Mouse (Mus musculus) spleen, adult 2 months (tissue): Measurements from ENCODE around the gene Ubac2.

ENCODE experiments used
- CTCF ChIP-seq: fragments of 200-500 bp; IDR thresholded peaks from 2 replicates; pipeline ENCODE4 v1.5.1; 2011; ENCODE audit warnings: mild to moderate bottlenecking, inconsistent platforms; ENCODE audit not compliant: insufficient read depth, insufficient read length, insufficient replicate concordance; ENCODE audit errors: extremely low read depth
- POLR2A ChIP-seq: fragments of 200-500 bp; IDR thresholded peaks from 2 replicates; pipeline ENCODE4 v1.6.1; 2011; ENCODE audit warnings: low read depth, low read length, inconsistent platforms

- TF ChIP-seq CTCF = no peak
- no peak for TF ChIP-seq POLR2A
These were observed 26.3 kb downstream of the Ubac2 start for GRCm38 (mm10) chr14:121904754-121905153.
